Mouse (Mus musculus) left cerebral cortex, adult 8-10 months (tissue): ENCODE measurements around the gene Slc22a7. TPM values are rescaled to one million over a fixed set of nuclear protein-coding genes. Genes with fewer than 3 reads are reported as not detected.

ENCODE experiments used
- DNase-seq, 2 experiments: peaks; one replicate each; pipeline ENCODE4 v3.0.0; 2022; ENCODE audit warnings: low spot score in 2 of 2
- total RNA-seq, 4 experiments: library from RNA; stranded (reverse); gene quantifications; 2 replicates each; pipeline ENCODE4 v1.2.4; 2022

Slc22a7 gene
- under 1 TPM; 0.53 to 0.78 (median 0.66) TPM for total RNA-seq

- no peak for DNase-seq
These were observed at the start of gene Slc22a7 for GRCm38 (mm10) chr17:46438298-46438873. Slc22a7 (minus strand) TSS chr17:46438457.

- DNase-seq: peak in 1 of 2 experiments; percentile 66
These were observed 49.2 kb upstream of the Slc22a7 start, which contains the start of gene Ttbk1 for GRCm38 (mm10) chr17:46487431-46487830. Ttbk1 (minus strand) TSS chr17:46487675.

- no peak for DNase-seq
These were observed 48.7 kb upstream of the Slc22a7 start for GRCm38 (mm10) chr17:46486995-46487394.

- DNase-seq: no peak
These were observed 46.2 kb upstream of the Slc22a7 start for GRCm38 (mm10) chr17:46484461-46484875.

- DNase-seq: no peak
These were observed 45.8 kb upstream of the Slc22a7 start for GRCm38 (mm10) chr17:46484021-46484431.

- DNase-seq: peak; percentile 41 to 53
These were observed 45.3 kb upstream of the Slc22a7 start for GRCm38 (mm10) chr17:46483561-46484001.

GRCm38 (mm10) chr17:46477286-46477685 lies 39.0 kb upstream of the Slc22a7 start:
- no peak for DNase-seq

GRCm38 (mm10) chr17:46476601-46477000 lies 38.3 kb upstream of the Slc22a7 start:
- no peak for DNase-seq

- DNase-seq: no peak
These were observed 29.6 kb upstream of the Slc22a7 start for GRCm38 (mm10) chr17:46467830-46468229.

- no peak for DNase-seq
These were observed 24.0 kb upstream of the Slc22a7 start for GRCm38 (mm10) chr17:46462226-46462625.

GRCm38 (mm10) chr17:46461347-46461746 lies 23.1 kb upstream of the Slc22a7 start:
- no peak for DNase-seq

GRCm38 (mm10) chr17:46460673-46461072 lies 22.4 kb upstream of the Slc22a7 start:
- no peak for DNase-seq

- DNase-seq: no peak
These were observed 20.2 kb upstream of the Slc22a7 start for GRCm38 (mm10) chr17:46458439-46458838.

GRCm38 (mm10) chr17:46457791-46458190 lies 19.5 kb upstream of the Slc22a7 start:
- DNase-seq: no peak

- no peak for DNase-seq
These were observed 16.9 kb upstream of the Slc22a7 start for GRCm38 (mm10) chr17:46455110-46455691.

- no peak for DNase-seq
These were observed 16.3 kb upstream of the Slc22a7 start for GRCm38 (mm10) chr17:46454539-46454938.

GRCm38 (mm10) chr17:46453970-46454411 lies 15.7 kb upstream of the Slc22a7 start:
- no peak for DNase-seq

- DNase-seq: no peak
These were observed 15.2 kb upstream of the Slc22a7 start for GRCm38 (mm10) chr17:46453302-46453948.

- no peak for DNase-seq
These were observed 14.4 kb upstream of the Slc22a7 start for GRCm38 (mm10) chr17:46452683-46453082.

- DNase-seq: no peak
These were observed 8.0 kb upstream of the Slc22a7 start for GRCm38 (mm10) chr17:46446264-46446663.

- no peak for DNase-seq
These were observed 6.8 kb upstream of the Slc22a7 start for GRCm38 (mm10) chr17:46444839-46445579.

- DNase-seq: no peak
These were observed 919 bp upstream of the Slc22a7 start for GRCm38 (mm10) chr17:46439176-46439575.
